Mouse (Mus musculus) hindbrain, embryonic 15.5 days (tissue): ENCODE data around the gene Mypop. TPM values are rescaled to one million over a fixed set of nuclear protein-coding genes. Genes with fewer than 3 reads are reported as not detected.

Source experiments
- ATAC-seq: fragments of 200-750 bp; cut with Nextera tagmentation; 2 replicates; pipeline ENCODE4 v1.8.0; 2017; ENCODE audit warnings: low read depth, moderate number of reproducible peaks, moderate TSS enrichment; ENCODE audit not compliant: low FRiP score
- H3K27ac ChIP-seq: fragments of 300-500 bp; sonication (generic); replicated peaks from 2 replicates; pipeline ENCODE4 v1.5.1; 2015; ENCODE audit warnings: mild to moderate bottlenecking, inconsistent platforms
- H3K27me3 ChIP-seq: fragments of 300-500 bp; sonication (generic); 2 replicates; pipeline ENCODE4 v1.6.1; 2015; ENCODE audit warnings: control low read depth, inconsistent platforms
- H3K36me3 ChIP-seq: fragments of 300-500 bp; sonication (generic); 2 replicates; pipeline ENCODE4 v1.6.1; 2015; ENCODE audit warnings: control low read depth, inconsistent platforms
- H3K4me1 ChIP-seq: fragments of 300-500 bp; sonication (generic); replicated peaks from 2 replicates; pipeline ENCODE4 v1.6.1; 2015; ENCODE audit warnings: control low read depth, inconsistent platforms
- H3K4me2 ChIP-seq: fragments of 300-500 bp; sonication (generic); 2 replicates; pipeline ENCODE4 v1.6.1; 2015; ENCODE audit warnings: moderate library complexity, mild to moderate bottlenecking, inconsistent platforms
- H3K4me3 ChIP-seq: fragments of 300-500 bp; sonication (generic); 2 replicates; pipeline ENCODE4 v1.5.1; 2015; ENCODE audit warnings: mild to moderate bottlenecking, inconsistent platforms
- H3K9ac ChIP-seq: fragments of 300-500 bp; sonication (generic); 2 replicates; pipeline ENCODE4 v1.6.1; 2015; ENCODE audit warnings: inconsistent platforms
- H3K9me3 ChIP-seq: fragments of 300-500 bp; sonication (generic); 2 replicates; pipeline ENCODE4 v1.6.1; 2016; ENCODE audit warnings: control low read depth, inconsistent platforms
- WGBS: fragments of 180-500 bp; shearing (Covaris S2); methylation state at CpG from one replicate; pipeline ENCODE4 v1.1.7; 2015; 5-methylcytosine and 5-hydroxymethylcytosine counted together
- polyA plus RNA-seq: library from polyadenylated mRNA; unstranded; fragments of >200 nt; fragmentation: Nextera tagmentation; extraction: Ambion mirVana; gene quantifications from 2 replicates; pipeline ENCODE4 v1.2.1, GENCODE M21; 2015

Gene Mypop
- polyA plus RNA-seq, result 6.9 and 7.2 TPM in 2 replicates

- Histone ChIP-seq H3K4me3 (peak within 1 kb of the TSS; percentile 63), H3K4me2 (peak within 1 kb of the TSS; percentile 87), H3K9ac (peak within 1 kb of the TSS; percentile 56), H3K36me3 (no peaks in the 10 kb centered on the region), H3K4me1 (peaks cover 47% of the 10 kb centered on the region), H3K27ac (peak within 1 kb of the TSS; percentile 96), H3K27me3 (no peaks in the 10 kb centered on the region), H3K9me3 (no peaks in the 10 kb centered on the region)
- ATAC-seq, result peak; percentile 94
- under 1% methylated on average over 37 of the region's 37 CpGs for WGBS
Measured at GRCm38 (mm10) chr7:18990601-18991295, at the start of gene Mypop. Mypop (plus strand) TSS chr7:18991245.

GRCm38 (mm10) chr7:18942376-18942775 lies 48.7 kb upstream of the Mypop start:
- no peaks in the 10 kb centered on the region for H3K9me3 ChIP-seq
- H3K27ac ChIP-seq, result peak overlapping the region; percentile 73
- H3K4me2 ChIP-seq, result peak overlapping the region; percentile 19
- WGBS, result 21% methylated on average over 1 of the region's 1 CpGs
- H3K4me3 ChIP-seq, result no peak overlapping the region
- H3K36me3 ChIP-seq, result peaks cover 21% of the 10 kb centered on the region
- H3K4me1 ChIP-seq, result peaks cover 53% of the 10 kb centered on the region
- H3K9ac ChIP-seq, result no peak overlapping the region; the same call in 1 of the 2 replicates
- ATAC-seq, result peak; percentile 65
- H3K27me3 ChIP-seq, result no peaks in the 10 kb centered on the region

GRCm38 (mm10) chr7:18942815-18943214 lies 48.2 kb upstream of the Mypop start:
- H3K27me3 ChIP-seq, result no peaks in the 10 kb centered on the region
- ATAC-seq, result no peak
- WGBS, result 34% methylated on average over 9 of the region's 9 CpGs
- H3K27ac ChIP-seq, result peak overlapping the region; percentile 73
- H3K9ac ChIP-seq, result no peak overlapping the region
- H3K4me2 ChIP-seq, result no peak overlapping the region
- peaks cover 52% of the 10 kb centered on the region for H3K4me1 ChIP-seq
- no peaks in the 10 kb centered on the region for H3K9me3 ChIP-seq
- no peak overlapping the region for H3K4me3 ChIP-seq
- H3K36me3 ChIP-seq, result peaks cover 24% of the 10 kb centered on the region

GRCm38 (mm10) chr7:18948151-18948550 lies 42.9 kb upstream of the Mypop start:
- Histone ChIP-seq H3K4me2 (no peak overlapping the region), H3K9me3 (no peaks in the 10 kb centered on the region), H3K4me1 (peaks cover 45% of the 10 kb centered on the region), H3K27ac (peak overlapping the region; percentile 83), H3K9ac (no peak overlapping the region), H3K4me3 (no peak overlapping the region), H3K36me3 (peaks cover 39% of the 10 kb centered on the region), H3K27me3 (no peaks in the 10 kb centered on the region)
- no peak for ATAC-seq
- 28% methylated on average over 6 of the region's 6 CpGs for WGBS

GRCm38 (mm10) chr7:18949781-18950522 lies 41.1 kb upstream of the Mypop start:
- WGBS, result 10% methylated on average over 12 of the region's 12 CpGs
- Histone ChIP-seq H3K36me3 (peaks cover 42% of the 10 kb centered on the region), H3K4me3 (no peak overlapping the region)

GRCm38 (mm10) chr7:18950523-18951315 lies 40.3 kb upstream of the Mypop start:
- Histone ChIP-seq H3K27me3 (no peaks in the 10 kb centered on the region), H3K4me3 (0 out of 2 replicates have a peak overlapping the region, but pooled peaks have one; percentile 2), H3K9me3 (no peaks in the 10 kb centered on the region), H3K27ac (peak overlapping the region; percentile 83), H3K36me3 (peaks cover 39% of the 10 kb centered on the region), H3K4me1 (peaks cover 39% of the 10 kb centered on the region), H3K4me2 (peak overlapping the region; percentile 39), H3K9ac (no peak overlapping the region)
- peak; percentile 12; the same call in 1 of the 2 replicates for ATAC-seq
- WGBS, result 15% methylated on average over 18 of the region's 18 CpGs

More at GRCm38 (mm10) chr7:18949781-18950522, 41.1 kb upstream of the Mypop start:
- Histone ChIP-seq H3K4me2 (peak overlapping the region; percentile 39), H3K4me1 (peaks cover 39% of the 10 kb centered on the region), H3K9me3 (no peaks in the 10 kb centered on the region), H3K9ac (peak overlapping the region; percentile 10; the same call in 1 of the 2 replicates), H3K27me3 (no peaks in the 10 kb centered on the region), H3K27ac (peak overlapping the region; percentile 83)
- ATAC-seq, result peak; percentile 88

- Histone ChIP-seq H3K4me3 (no peak overlapping the region), H3K4me2 (peak overlapping the region; percentile 39; the same call in 1 of the 2 replicates), H3K27ac (no peak overlapping the region), H3K36me3 (peaks cover 37% of the 10 kb centered on the region), H3K4me1 (peaks cover 39% of the 10 kb centered on the region), H3K27me3 (no peaks in the 10 kb centered on the region), H3K9ac (no peak overlapping the region), H3K9me3 (no peaks in the 10 kb centered on the region)
- 24% methylated on average over 15 of the region's 15 CpGs for WGBS
- no peak for ATAC-seq
Measured at GRCm38 (mm10) chr7:18951397-18951796, 39.6 kb upstream of the Mypop start.

GRCm38 (mm10) chr7:18957569-18958383 lies 33.3 kb upstream of the Mypop start:
- H3K27ac ChIP-seq, result peak overlapping the region; percentile 69
- no peaks in the 10 kb centered on the region for H3K9me3 ChIP-seq
- H3K9ac ChIP-seq, result peak overlapping the region; percentile 2; the same call in 1 of the 2 replicates
- 2% methylated on average over 98 of the region's 107 CpGs for WGBS
- ATAC-seq, result peak; percentile 55
- no peaks in the 10 kb centered on the region for H3K27me3 ChIP-seq
- peaks cover 10% of the 10 kb centered on the region; the same call in 1 of the 2 replicates for H3K36me3 ChIP-seq
- peak overlapping the region; percentile 57 for H3K4me2 ChIP-seq
- H3K4me3 ChIP-seq, result peak overlapping the region; percentile 29
- peaks cover 40% of the 10 kb centered on the region for H3K4me1 ChIP-seq

- no peaks in the 10 kb centered on the region for H3K9me3 ChIP-seq
- WGBS, result 14% methylated on average over 11 of the region's 21 CpGs
- peak overlapping the region; percentile 29 for H3K4me3 ChIP-seq
- H3K27ac ChIP-seq, result peak overlapping the region; percentile 69; the same call in 1 of the 2 replicates
- peak; percentile 1; the same call in 1 of the 2 replicates for ATAC-seq
- peaks cover 7% of the 10 kb centered on the region; the same call in 1 of the 2 replicates for H3K36me3 ChIP-seq
- no peaks in the 10 kb centered on the region for H3K27me3 ChIP-seq
- peak overlapping the region; percentile 57 for H3K4me2 ChIP-seq
- H3K4me1 ChIP-seq, result peaks cover 46% of the 10 kb centered on the region
- 0 out of 2 replicates have a peak overlapping the region, but pooled peaks have one; percentile 2 for H3K9ac ChIP-seq
Measured at GRCm38 (mm10) chr7:18958384-18958766, 32.7 kb upstream of the Mypop start.

- WGBS, result 60% methylated on average over 8 of the region's 8 CpGs
Measured at GRCm38 (mm10) chr7:18959446-18959845, 31.6 kb upstream of the Mypop start.

More at GRCm38 (mm10) chr7:18959446-18959845, 31.6 kb upstream of the Mypop start:
- no peak overlapping the region for H3K4me2 ChIP-seq
- no peak for ATAC-seq
- no peaks in the 10 kb centered on the region for H3K27me3 ChIP-seq
- no peak overlapping the region for H3K9ac ChIP-seq
- H3K4me3 ChIP-seq, result no peak overlapping the region
- H3K9me3 ChIP-seq, result no peaks in the 10 kb centered on the region
- no peaks in the 10 kb centered on the region for H3K36me3 ChIP-seq
- peaks cover 55% of the 10 kb centered on the region for H3K4me1 ChIP-seq
- no peak overlapping the region for H3K27ac ChIP-seq
